Mouse (Mus musculus): ENCODE results near the gene Sbno2. TPM values are rescaled to one million over a fixed set of nuclear protein-coding genes. Genes with fewer than 3 reads are reported as not detected.

Gene Sbno2
- polyA plus RNA-seq, 1 experiment from 2014 or later, result 8.3 TPM

- peak overlapping the region; percentile 95 for H3K4me3 ChIP-seq
- H3K36me3 ChIP-seq, result peaks cover 19% of the 10 kb centered on the region; the same call in 1 of the 2 replicates
- WGBS, result 2% methylated on average over 30 of the region's 30 CpGs
- peaks cover 48% of the 10 kb centered on the region for H3K4me1 ChIP-seq (replicated peaks)
- no peak for ATAC-seq (replicated peaks; ENCODE audit: insufficient number of reproducible peaks, insufficient read depth, low FRiP score, low read depth)
- peak overlapping the region; percentile 92 for H3K4me2 ChIP-seq
- H3K9ac ChIP-seq, result peak overlapping the region; percentile 95
- H3K27ac ChIP-seq, result peak overlapping the region; percentile 86
- H3K27me3 ChIP-seq, result no peaks in the 10 kb centered on the region
- no peaks in the 10 kb centered on the region for H3K9me3 ChIP-seq (replicated peaks)
These were observed 11.7 kb upstream of the Sbno2 start for GRCm38 (mm10) chr10:80116927-80117691.

DNA sequence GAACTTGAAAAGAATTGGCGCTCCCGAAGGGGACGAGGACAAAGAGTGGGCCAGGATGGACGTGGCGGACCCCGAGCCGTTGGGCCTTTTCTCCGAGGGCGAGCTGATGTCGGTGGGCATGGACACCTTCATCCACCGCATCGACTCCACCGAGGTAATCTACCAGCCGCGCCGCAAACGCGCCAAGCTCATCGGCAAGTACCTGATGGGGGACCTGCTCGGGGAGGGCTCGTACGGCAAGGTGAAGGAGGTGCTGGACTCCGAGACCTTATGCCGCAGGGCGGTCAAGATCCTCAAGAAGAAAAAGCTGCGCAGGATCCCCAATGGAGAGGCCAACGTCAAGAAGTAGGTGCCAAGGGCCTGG is 11.2 kb upstream of the Sbno2 start:
- Histone ChIP-seq H3K9me3 (replicated peaks) (no peaks in the 10 kb centered on the region), H3K9ac (peak overlapping the region; percentile 95), H3K4me2 (peak overlapping the region; percentile 92), H3K36me3 (peaks cover 13% of the 10 kb centered on the region; the same call in 1 of the 2 replicates), H3K4me3 (peak overlapping the region; percentile 95), H3K4me1 (replicated peaks) (peaks cover 48% of the 10 kb centered on the region), H3K27ac (peak overlapping the region; percentile 86), H3K27me3 (no peaks in the 10 kb centered on the region)
- no peak for ATAC-seq (replicated peaks; ENCODE audit: insufficient number of reproducible peaks, insufficient read depth, low FRiP score, low read depth)
- 0% methylated on average over 27 of the region's 27 CpGs for WGBS

GRCm38 (mm10) chr10:80115944-80116335 is 10.6 kb upstream of the Sbno2 start:
- peak overlapping the region; percentile 86 for H3K27ac ChIP-seq
- ATAC-seq (replicated peaks; ENCODE audit: insufficient number of reproducible peaks, insufficient read depth, low FRiP score, low read depth), result no peak
- no peaks in the 10 kb centered on the region for H3K9me3 ChIP-seq (replicated peaks)
- no peaks in the 10 kb centered on the region for H3K27me3 ChIP-seq
- peak overlapping the region; percentile 95 for H3K9ac ChIP-seq
- H3K36me3 ChIP-seq, result peaks cover 9% of the 10 kb centered on the region; the same call in 1 of the 2 replicates
- H3K4me2 ChIP-seq, result peak overlapping the region; percentile 92
- H3K4me1 ChIP-seq (replicated peaks), result peaks cover 48% of the 10 kb centered on the region
- H3K4me3 ChIP-seq, result peak overlapping the region; percentile 95
- WGBS, result under 1% methylated on average over 63 of the region's 63 CpGs

GRCm38 (mm10) chr10:80115290-80115943 is 10.0 kb upstream of the Sbno2 start, which contains the start of gene Stk11:
Gene Stk11, plus strand, starts transcription at chr10:80115803.
- H3K4me3 ChIP-seq, result peak within 1 kb of the TSS; percentile 95
- H3K27ac ChIP-seq, result peak within 1 kb of the TSS; percentile 93
- H3K4me1 ChIP-seq (replicated peaks), result peaks cover 45% of the 10 kb centered on the region
- H3K36me3 ChIP-seq, result peaks cover 5% of the 10 kb centered on the region; the same call in 1 of the 2 replicates
- H3K9ac ChIP-seq, result peak within 1 kb of the TSS; percentile 95
- WGBS, result under 1% methylated on average over 70 of the region's 70 CpGs
- H3K4me2 ChIP-seq, result peak within 1 kb of the TSS; percentile 92
- H3K27me3 ChIP-seq, result no peaks in the 10 kb centered on the region
- no peaks in the 10 kb centered on the region for H3K9me3 ChIP-seq (replicated peaks)
- ATAC-seq (replicated peaks; ENCODE audit: insufficient number of reproducible peaks, insufficient read depth, low FRiP score, low read depth), result peak; percentile 97

- Histone ChIP-seq H3K36me3 (peaks cover 3% of the 10 kb centered on the region; the same call in 1 of the 2 replicates), H3K9ac (peak overlapping the region; percentile 65), H3K9me3 (replicated peaks) (no peaks in the 10 kb centered on the region), H3K27me3 (no peaks in the 10 kb centered on the region), H3K4me3 (peak overlapping the region; percentile 59), H3K4me2 (peak overlapping the region; percentile 69), H3K4me1 (replicated peaks) (peaks cover 37% of the 10 kb centered on the region), H3K27ac (peak overlapping the region; percentile 93)
- ATAC-seq (replicated peaks; ENCODE audit: insufficient number of reproducible peaks, insufficient read depth, low FRiP score, low read depth), result peak; percentile 51
- 3% methylated on average over 27 of the region's 27 CpGs for WGBS
These were observed 9.2 kb upstream of the Sbno2 start for GRCm38 (mm10) chr10:80114341-80115284.

DNA sequence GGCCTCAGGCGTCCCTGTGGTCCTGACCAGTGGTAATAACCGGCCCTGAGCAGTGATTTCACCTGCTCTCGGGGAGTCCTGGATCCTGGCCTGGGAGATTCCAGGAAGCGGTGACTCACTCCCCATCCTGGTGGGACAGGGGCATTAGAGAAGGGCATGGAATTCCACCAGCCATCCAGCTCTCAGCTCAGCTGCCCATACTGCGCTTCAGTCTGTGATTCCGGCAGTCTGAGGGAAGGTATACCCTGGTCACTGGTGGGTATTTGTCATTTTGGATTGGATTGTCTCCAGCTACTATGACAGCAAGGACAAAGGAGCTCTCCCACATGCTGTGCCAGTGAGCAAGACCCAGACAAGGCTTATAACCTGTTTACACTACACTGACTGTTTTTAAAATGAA is 2.3 kb upstream of the Sbno2 start:
- H3K27ac ChIP-seq, result no peak overlapping the region
- H3K4me3 ChIP-seq, result no peak overlapping the region
- H3K9me3 ChIP-seq (replicated peaks), result no peaks in the 10 kb centered on the region
- ATAC-seq (replicated peaks; ENCODE audit: insufficient number of reproducible peaks, insufficient read depth, low FRiP score, low read depth), result no peak
- peaks cover 4% of the 10 kb centered on the region for H3K4me1 ChIP-seq (replicated peaks)
- H3K9ac ChIP-seq, result no peak overlapping the region
- WGBS, result 51% methylated on average over 6 of the region's 6 CpGs
- H3K36me3 ChIP-seq, result no peaks in the 10 kb centered on the region
- no peaks in the 10 kb centered on the region for H3K27me3 ChIP-seq
- no peak overlapping the region for H3K4me2 ChIP-seq

GRCm38 (mm10) chr10:80105926-80106325 is 555 bp upstream of the Sbno2 start:
- Histone ChIP-seq H3K36me3 (no peaks in the 10 kb centered on the region), H3K9ac (no peak overlapping the region; the same call in 1 of the 2 replicates), H3K4me2 (no peak overlapping the region), H3K27me3 (no peaks in the 10 kb centered on the region), H3K27ac (0 out of 2 replicates have a peak overlapping the region, but pooled peaks have one; percentile 16), H3K9me3 (replicated peaks) (no peaks in the 10 kb centered on the region), H3K4me3 (no peak overlapping the region), H3K4me1 (replicated peaks) (peaks cover 15% of the 10 kb centered on the region)
- ATAC-seq (replicated peaks; ENCODE audit: insufficient number of reproducible peaks, insufficient read depth, low FRiP score, low read depth), result no peak
- WGBS, result 58% methylated on average over 5 of the region's 5 CpGs

DNA sequence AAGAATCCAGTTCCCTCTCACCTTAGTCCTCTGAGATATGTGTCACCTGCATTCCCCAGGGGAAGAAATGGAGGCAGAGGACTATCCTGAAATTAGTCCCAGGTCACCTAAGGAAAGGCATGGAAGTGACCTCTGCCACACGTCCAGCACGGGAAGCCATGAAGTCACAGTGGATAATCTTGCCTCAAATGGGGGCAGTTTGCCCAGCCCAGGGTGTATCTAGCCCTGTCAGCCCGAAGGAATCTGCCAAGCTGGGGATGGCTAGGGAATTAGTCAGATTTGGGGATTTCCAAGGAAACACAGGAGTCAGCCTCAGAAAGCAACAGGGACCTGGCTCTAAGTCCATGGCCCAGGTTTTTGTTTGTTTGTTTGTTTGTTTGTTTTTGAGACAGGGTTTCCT is 1.2 kb downstream of the Sbno2 start:
- Histone ChIP-seq H3K36me3 (no peaks in the 10 kb centered on the region), H3K27ac (no peak overlapping the region), H3K9ac (no peak overlapping the region), H3K27me3 (no peaks in the 10 kb centered on the region), H3K9me3 (replicated peaks) (no peaks in the 10 kb centered on the region), H3K4me1 (replicated peaks) (peaks cover 30% of the 10 kb centered on the region), H3K4me3 (no peak overlapping the region), H3K4me2 (no peak overlapping the region)
- ATAC-seq (replicated peaks; ENCODE audit: insufficient number of reproducible peaks, insufficient read depth, low FRiP score, low read depth), result no peak
- 70% methylated on average over 3 of the region's 3 CpGs for WGBS

DNA sequence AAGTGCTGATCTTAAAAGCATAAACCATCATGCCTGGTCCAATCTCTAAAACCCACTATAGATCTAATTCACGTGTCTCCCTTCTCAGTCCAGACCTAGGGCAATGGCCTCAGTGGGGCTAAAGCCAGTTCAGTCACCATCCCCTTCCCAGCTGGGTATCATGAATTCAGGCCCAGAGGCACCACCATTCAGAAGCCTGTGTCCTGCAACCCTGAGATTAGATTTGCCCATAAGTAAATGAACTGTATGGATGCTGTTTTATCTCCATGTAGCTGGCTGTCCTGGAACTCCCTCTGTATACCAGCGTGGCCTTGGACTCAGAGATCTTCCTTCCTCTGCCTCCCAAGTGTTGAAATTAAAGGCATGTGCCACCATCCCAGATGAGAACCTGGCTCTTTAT is 2.3 kb downstream of the Sbno2 start:
- no peaks in the 10 kb centered on the region for H3K36me3 ChIP-seq
- no peak overlapping the region for H3K9ac ChIP-seq
- H3K4me2 ChIP-seq, result peak overlapping the region; percentile 75; the same call in 1 of the 2 replicates
- H3K27ac ChIP-seq, result peak overlapping the region; percentile 70
- peaks cover 34% of the 10 kb centered on the region for H3K4me1 ChIP-seq (replicated peaks)
- H3K27me3 ChIP-seq, result no peaks in the 10 kb centered on the region
- whole genome bisulfite sequencing, result 90% methylated on average over 2 of the region's 2 CpGs
- no peaks in the 10 kb centered on the region for H3K9me3 ChIP-seq (replicated peaks)
- H3K4me3 ChIP-seq, result no peak overlapping the region; the same call in 1 of the 2 replicates
- no peak for ATAC-seq (replicated peaks; ENCODE audit: insufficient number of reproducible peaks, insufficient read depth, low FRiP score, low read depth)

- WGBS, result under 1% methylated on average over 50 of the region's 59 CpGs
- H3K27ac ChIP-seq, result peak overlapping the region; percentile 70
These were observed 3.0 kb downstream of the Sbno2 start for GRCm38 (mm10) chr10:80102216-80102915.

More at GRCm38 (mm10) chr10:80102216-80102915, 3.0 kb downstream of the Sbno2 start:
- Histone ChIP-seq H3K9me3 (replicated peaks) (no peaks in the 10 kb centered on the region), H3K4me2 (peak overlapping the region; percentile 75), H3K4me1 (replicated peaks) (peaks cover 39% of the 10 kb centered on the region), H3K9ac (peak overlapping the region; percentile 94), H3K36me3 (no peaks in the 10 kb centered on the region), H3K27me3 (no peaks in the 10 kb centered on the region), H3K4me3 (peak overlapping the region; percentile 91)
- peak; percentile 82 for ATAC-seq (replicated peaks; ENCODE audit: insufficient number of reproducible peaks, insufficient read depth, low FRiP score, low read depth)
